Mouse (Mus musculus) 416B (cell line): ENCODE measurements around the gene Enthd1.

Experiments
- DNase-seq: peaks from one replicate; pipeline ENCODE4 v3.0.0; 2011; ENCODE audit warnings: low read depth

Gene Enthd1

GRCm38 (mm10) chr15:80407873-80408272 is 157.1 kb downstream of the Enthd1 start:
- no peak for DNase-seq
